ENCODE assay signal across 1 mouse cellular context in genomic region chr11:60422046-60422668, GRCm38 (mm10).
A peak's percentile ranks its signal among the peaks of the same experiment; 100 is the strongest.
TF ChIP-seq lines count a peak whose summit lies in the region.

No protein-coding gene starts in this region.

TF ChIP-seq in MEL, 35 proteins besides CTCF, POLR2A, EP300 and RAD21 (continued from another document):
- peak; percentile 16; the same call in 1 of the 2 replicates for TF ChIP-seq SMC3 (IDR thresholded peaks at IDR 0.05; ENCODE audit: low read depth, low read length)
TF ChIP-seq in MEL: peak in this region for 3.
